Comparison of ENCODE assay signal across 30 mouse cellular contexts in the genomic region with DNA sequence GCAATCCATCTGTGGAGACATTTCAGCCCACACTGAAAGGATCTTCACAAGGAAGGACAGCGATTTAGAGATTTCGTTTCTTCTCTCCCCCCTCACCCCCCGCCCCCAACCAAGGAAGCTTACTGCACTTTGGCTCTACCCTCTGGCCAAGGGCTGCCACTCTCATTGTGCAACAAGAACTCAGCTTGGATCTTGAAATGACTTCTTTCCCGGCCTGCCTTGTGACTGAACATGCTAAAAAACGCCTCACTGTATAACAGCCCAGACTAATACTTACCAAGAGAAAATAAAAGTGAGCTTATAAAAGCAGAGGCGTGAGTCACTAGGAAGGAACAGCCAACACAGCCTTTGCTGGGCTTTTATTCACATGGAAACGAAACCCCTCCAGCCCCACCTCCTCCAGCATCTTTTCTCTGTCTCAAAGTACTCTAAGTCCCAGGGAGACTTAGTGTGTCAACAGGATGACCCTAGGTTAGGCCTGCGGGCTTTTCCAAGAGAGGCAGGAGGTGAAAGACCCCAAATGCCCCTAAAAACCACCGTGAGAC.
DNase-seq lines count a peak whose midpoint lies in the region; ATAC-seq and TF ChIP-seq lines count a peak whose summit lies in the region.
"Had no signal": no experiment of that assay in that cellular context is flagged by ENCODE, and none has a peak within 500 bp of the region (broad histone marks: within the 10 kb centered on the region; RNA-seq: fewer than 3 reads in every experiment).

No protein-coding gene starts in this region.

- H3K36me3 ChIP-seq in lung, postnatal 0 days (ENCODE audit: insufficient read depth, low read length): no peaks in the 10 kb centered on the region
- H3K36me3 ChIP-seq in stomach, embryonic 16.5 days (ENCODE audit: control insufficient read depth, insufficient read depth, low read length): no peaks in the 10 kb centered on the region
- H3K36me3 ChIP-seq: embryonic facial prominence, embryonic 10.5 days; forebrain, embryonic 12.5 days; heart, embryonic 10.5 days; intestine, embryonic 15.5 days; liver, embryonic 15.5 days; midbrain, embryonic 10.5 days; neural tube, embryonic 13.5 days; stomach, embryonic 15.5 days had no signal

- H3K4me1 ChIP-seq in lung, postnatal 0 days (ENCODE audit: insufficient read depth, low read depth, low read length): no peaks in the 10 kb centered on the region
- no peaks in the 10 kb centered on the region for H3K4me1 ChIP-seq in lung, adult 2 months (ENCODE audit: control insufficient read depth, insufficient read depth, low read length)
- H3K4me1 ChIP-seq in stomach, embryonic 16.5 days (ENCODE audit: control insufficient read depth, insufficient read depth, low read length): no peaks in the 10 kb centered on the region; the same call in 1 of the 2 replicates
- H3K4me1 ChIP-seq: forebrain, embryonic 12.5 days; heart, embryonic 10.5 days; intestine, embryonic 15.5 days; liver, embryonic 15.5 days; stomach, embryonic 15.5 days had no signal

- H3K4me2 ChIP-seq in lung, postnatal 0 days (replicated peaks; ENCODE audit: low read depth, low read length): no peak overlapping the region
- no peak overlapping the region for H3K4me2 ChIP-seq in stomach, embryonic 16.5 days (ENCODE audit: low read depth, low read length)
- H3K4me2 ChIP-seq: forebrain, embryonic 12.5 days; intestine, embryonic 15.5 days; liver, embryonic 15.5 days; neural tube, embryonic 13.5 days; stomach, embryonic 15.5 days had no signal

- H3K9me3 ChIP-seq in lung, postnatal 0 days (ENCODE audit: low read length): no peaks in the 10 kb centered on the region
- no peaks in the 10 kb centered on the region for H3K9me3 ChIP-seq in stomach, embryonic 16.5 days (replicated peaks; ENCODE audit: control insufficient read depth, low read length)
- H3K9me3 ChIP-seq: embryonic facial prominence, embryonic 10.5 days; forebrain, embryonic 12.5 days; heart, embryonic 10.5 days; intestine, embryonic 15.5 days; liver, embryonic 15.5 days; midbrain, embryonic 10.5 days; neural tube, embryonic 13.5 days; stomach, embryonic 15.5 days had no signal

- no peak overlapping the region for H3K4me3 ChIP-seq in gastrocnemius, adult 2 months
- H3K4me3 ChIP-seq in lung, postnatal 0 days (ENCODE audit: low read depth, low read length): no peak overlapping the region
- no peak overlapping the region for H3K4me3 ChIP-seq in lung, adult 2 months (replicated peaks; ENCODE audit: extremely low read depth, low read depth, low read length)
- no peak overlapping the region for H3K4me3 ChIP-seq in stomach, embryonic 16.5 days (replicated peaks; ENCODE audit: low read length)
- H3K4me3 ChIP-seq: embryonic facial prominence, embryonic 10.5 days; forebrain, embryonic 12.5 days; heart, embryonic 10.5 days; intestine, embryonic 15.5 days; left cerebral cortex, adult 2 months; liver, embryonic 15.5 days; midbrain, embryonic 10.5 days; myocyte; neural tube, embryonic 13.5 days; stomach, embryonic 15.5 days had no signal

- no peak for TF ChIP-seq POLR2A in lung, adult 2 months (IDR thresholded peaks at IDR 0.05; ENCODE audit: borderline replicate concordance, extremely low read depth, low read depth, low read length)

- 63% methylated on average over 9 of the region's 9 CpGs for WGBS in lung, postnatal 0 days
- 64% methylated on average over 9 of the region's 9 CpGs for WGBS in lung, adult 2 months
- 71% methylated on average over 9 of the region's 9 CpGs for whole genome bisulfite sequencing in stomach, embryonic 16.5 days

- no peak for TF ChIP-seq CTCF in gastrocnemius, adult 2 months (IDR thresholded peaks at IDR 0.05)
- no peak for TF ChIP-seq CTCF in lung, postnatal 0 days (IDR thresholded peaks at IDR 0.05)
- no peak for TF ChIP-seq CTCF in lung, adult 2 months (IDR thresholded peaks at IDR 0.05; ENCODE audit: insufficient read depth, low read length)

- ATAC-seq in lung, postnatal 0 days: no peak
- no peak for ATAC-seq in stomach, embryonic 16.5 days (ENCODE audit: insufficient read depth, low FRiP score)
- ATAC-seq in activated CD4-positive, CD25-positive, alpha-beta regulatory T cell, adult 4 months: no peak
- ATAC-seq: hindbrain, embryonic 16.5 days; intestine, embryonic 15.5 days; midbrain, embryonic 16.5 days; Patski had no signal

- H3K27me3 ChIP-seq in lung, postnatal 0 days (replicated peaks; ENCODE audit: insufficient read depth, low read length): no peaks in the 10 kb centered on the region
- H3K27me3 ChIP-seq in stomach, embryonic 16.5 days (ENCODE audit: control insufficient read depth, insufficient read depth, low read length): no peaks in the 10 kb centered on the region
- H3K27me3 ChIP-seq: forebrain, embryonic 12.5 days; intestine, embryonic 15.5 days; liver, embryonic 15.5 days; neural tube, embryonic 13.5 days; Patski; stomach, embryonic 15.5 days had no signal

- H3K9ac ChIP-seq in lung, postnatal 0 days (replicated peaks; ENCODE audit: low read depth): no peak overlapping the region
- H3K9ac ChIP-seq in stomach, embryonic 16.5 days (ENCODE audit: low read length): no peak overlapping the region
- H3K9ac ChIP-seq: forebrain, embryonic 12.5 days; intestine, embryonic 15.5 days; liver, embryonic 15.5 days; neural tube, embryonic 13.5 days; stomach, embryonic 15.5 days had no signal

- peak overlapping the region; percentile 41 for H3K27ac ChIP-seq in gastrocnemius, adult 2 months
- no peak overlapping the region for H3K27ac ChIP-seq in lung, postnatal 0 days (ENCODE audit: low read length)
- H3K27ac ChIP-seq in stomach, embryonic 16.5 days (ENCODE audit: low read length): peak overlapping the region; percentile 15; the same call in 1 of the 2 replicates
- H3K27ac ChIP-seq: embryonic facial prominence, embryonic 10.5 days; forebrain, embryonic 12.5 days; heart, embryonic 10.5 days; intestine, embryonic 15.5 days; left cerebral cortex, adult 2 months; liver, embryonic 15.5 days; macrophage; midbrain, embryonic 10.5 days; neural tube, embryonic 13.5 days; stomach, embryonic 15.5 days had no signal

- no peak for DNase-seq in gastrocnemius, adult 2 months
- no peak for DNase-seq in gastrocnemius, adult 8-10 months (ENCODE audit: low spot score in 2 of 2)
- peak; percentile 50 for DNase-seq in lung, postnatal 0 days (ENCODE audit: low spot score)
- no peak for DNase-seq in lung, adult 2 months
- DNase-seq in brain, adult 2 months (ENCODE audit: low read depth, low spot score): peak; percentile 8
- DNase-seq in cerebellum, postnatal 10 days: no peak
- DNase-seq: adrenal gland, adult 8-10 months; cerebellum, adult 9-10 months; kidney, adult 8-10 months; kidney, postnatal 10 days; liver; retina, postnatal 1 day; right cerebral cortex, postnatal 25 days; thymus, postnatal 4 days had no signal

- intact Hi-C loops in gastrocnemius, adult 2 months (cut with DNase I): no loop called here

- no peak for TF ChIP-seq EP300 in lung, postnatal 0 days (IDR thresholded peaks at IDR 0.05)

Comparison
In these comparisons a context has a peak if more than half of its experiments do, and no peak if none do; other contexts are left out.
1. DNase-seq: peak in lung, postnatal 0 days (single experiment) and brain, adult 2 months (single experiment); none in gastrocnemius, adult 2 months (single experiment), gastrocnemius, adult 8-10 months (0 of 2), lung, adult 2 months (single experiment) and cerebellum, postnatal 10 days (0 of 2).